ENCODE assay signal across 8 mouse cellular contexts in the genomic region with DNA sequence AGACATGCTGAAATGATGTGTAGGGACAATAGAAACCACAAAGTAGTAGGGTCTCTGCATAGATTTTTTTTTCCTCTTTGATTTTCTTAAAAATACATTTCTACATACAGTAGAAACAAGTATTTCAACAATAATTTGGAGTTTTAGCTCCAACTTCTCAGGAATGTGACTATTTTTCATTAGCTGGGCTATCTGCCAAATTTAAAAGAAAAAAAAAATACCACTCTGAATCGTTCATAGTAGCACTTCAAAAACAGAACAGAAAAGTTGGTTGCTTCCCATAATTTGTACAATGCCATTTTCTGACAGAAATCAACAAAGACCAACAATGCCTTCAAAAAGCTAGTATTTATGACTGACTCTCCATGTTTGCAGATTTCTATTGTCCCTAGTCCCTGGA. TPM values are rescaled to one million over a fixed set of nuclear protein-coding genes. Genes with fewer than 3 reads are reported as not detected.
DNase-seq lines count a peak whose midpoint lies in the region; ATAC-seq and TF ChIP-seq lines count a peak whose summit lies in the region.

No protein-coding gene starts in this region.

- no peak for ATAC-seq in embryonic facial prominence, embryonic 13.5 days (ENCODE audit: insufficient number of reproducible peaks, insufficient read depth, low FRiP score, low TSS enrichment, low read depth)
- no peak for ATAC-seq in intestine, embryonic 15.5 days
- no peak for ATAC-seq in frontal cortex, adult (ENCODE audit: low TSS enrichment)

- peaks cover 17% of the 10 kb centered on the region for H3K36me3 ChIP-seq in embryonic facial prominence, embryonic 13.5 days
- H3K36me3 ChIP-seq in intestine, embryonic 15.5 days: 0 out of 2 replicates have a peak, but pooled peaks cover 2% of the 10 kb centered on the region
- H3K36me3 ChIP-seq in myocyte (ENCODE audit: control insufficient read depth, insufficient read depth): peaks cover 41% of the 10 kb centered on the region

- no peaks in the 10 kb centered on the region for H3K9me3 ChIP-seq in embryonic facial prominence, embryonic 13.5 days
- H3K9me3 ChIP-seq in intestine, embryonic 15.5 days: no peaks in the 10 kb centered on the region

- peaks cover 83% of the 10 kb centered on the region for H3K79me2 ChIP-seq in myocyte (ENCODE audit: control insufficient read depth, insufficient read depth)

- TF ChIP-seq CTCF in layer of hippocampus, adult 2 months (conservative IDR thresholded peaks at IDR 0.05): no peak

- H3K4me1 ChIP-seq in embryonic facial prominence, embryonic 13.5 days: peaks cover 41% of the 10 kb centered on the region
- H3K4me1 ChIP-seq in intestine, embryonic 15.5 days (replicated peaks): peaks cover 18% of the 10 kb centered on the region

- DNase-seq in layer of hippocampus, adult 2 months (ENCODE audit: low spot score in 2 of 2): no peak
- no peak for DNase-seq in layer of hippocampus, postnatal 14 days (ENCODE audit: low spot score in 2 of 2)
- DNase-seq in ovary, postnatal 14 days (ENCODE audit: low spot score): no peak
- no peak for DNase-seq in ovary, postnatal 10 days (ENCODE audit: low spot score)

- TF ChIP-seq POLR2A in myocyte (IDR thresholded peaks at IDR 0.05; ENCODE audit: insufficient read length, low read depth): no peak

- peak overlapping the region; percentile 63 for H3K9ac ChIP-seq in embryonic facial prominence, embryonic 13.5 days
- H3K9ac ChIP-seq in intestine, embryonic 15.5 days: peak overlapping the region; percentile 26; the same call in 1 of the 2 replicates

- no peaks in the 10 kb centered on the region for H3K27me3 ChIP-seq in embryonic facial prominence, embryonic 13.5 days
- H3K27me3 ChIP-seq in intestine, embryonic 15.5 days (replicated peaks): no peaks in the 10 kb centered on the region
- no peaks in the 10 kb centered on the region for H3K27me3 ChIP-seq in myocyte (ENCODE audit: control insufficient read depth, insufficient read depth, insufficient read length)

- H3K27ac ChIP-seq in layer of hippocampus, adult 2 months: no peak overlapping the region
- H3K27ac ChIP-seq in embryonic facial prominence, embryonic 13.5 days: no peak overlapping the region; the same call in 1 of the 2 replicates
- 0 out of 2 replicates have a peak overlapping the region, but pooled peaks have one; percentile 45 for H3K27ac ChIP-seq in intestine, embryonic 15.5 days

- H3K4me2 ChIP-seq in embryonic facial prominence, embryonic 13.5 days: peak overlapping the region; percentile 84
- H3K4me2 ChIP-seq in intestine, embryonic 15.5 days (replicated peaks): peak overlapping the region; percentile 51
- peak overlapping the region; percentile 92 for H3K4me2 ChIP-seq in myocyte (ENCODE audit: low read depth)

- peak overlapping the region; percentile 83 for H3K4me3 ChIP-seq in layer of hippocampus, adult 2 months
- H3K4me3 ChIP-seq in embryonic facial prominence, embryonic 13.5 days: peak overlapping the region; percentile 90
- H3K4me3 ChIP-seq in intestine, embryonic 15.5 days (replicated peaks): peak overlapping the region; percentile 28
- peak overlapping the region; percentile 63 for H3K4me3 ChIP-seq in myocyte

- 8% methylated on average over 1 of the region's 1 CpGs for WGBS in embryonic facial prominence, embryonic 13.5 days
- WGBS in intestine, embryonic 15.5 days: 12% methylated on average over 1 of the region's 1 CpGs

- H3ac ChIP-seq in myocyte (ENCODE audit: control insufficient read depth, insufficient read length): no peak overlapping the region

TF ChIP-seq in myocyte, 11 proteins besides CTCF, POLR2A, EP300 and RAD21:
- TF ChIP-seq USF1 (IDR thresholded peaks at IDR 0.05; ENCODE audit: low read depth): no peak
- no peak for TF ChIP-seq MYOG (IDR thresholded peaks at IDR 0.05; ENCODE audit: control insufficient read depth in 1 of 3, insufficient read depth in 1 of 3, insufficient read length in 2 of 3, low read depth in 2 of 3)
- TF ChIP-seq REST (IDR thresholded peaks at IDR 0.05; ENCODE audit: insufficient read depth, insufficient read length): no peak
- no peak for TF ChIP-seq MAX (IDR thresholded peaks at IDR 0.05; ENCODE audit: low read depth)
- no peak for TF ChIP-seq CEBPB (IDR thresholded peaks at IDR 0.05; ENCODE audit: insufficient read depth, poor library complexity, severe bottlenecking)
- TF ChIP-seq TCF12 (IDR thresholded peaks at IDR 0.05; ENCODE audit: insufficient read depth, poor library complexity, severe bottlenecking): no peak
- TF ChIP-seq POLR2AphosphoS2 (IDR thresholded peaks at IDR 0.05; ENCODE audit: insufficient read length, low read depth): no peak
- TF ChIP-seq MYOD1 (IDR thresholded peaks at IDR 0.05; ENCODE audit: control insufficient read depth in 1 of 3, insufficient read length in 2 of 3, low read depth in 2 of 3): no peak

RNA-seq across cellular contexts. Expression of gene Purb, which starts 4.2 kb away (rescaled TPM):
- total RNA-seq in layer of hippocampus, adult 2 months (2021): 100 to 1,000 TPM; 234 to 240 TPM
- total RNA-seq in layer of hippocampus, postnatal 14 days (2021): 100 to 1,000 TPM; 258 to 283 TPM
- 26.9 and 28.6 TPM in 2 replicates for polyA plus RNA-seq in embryonic facial prominence, embryonic 13.5 days (2015; fragmentation: Nextera tagmentation; extraction: Ambion mirVana)
- 26.6 and 28.8 TPM in 2 replicates for polyA plus RNA-seq in intestine, embryonic 15.5 days (2015; fragmentation: Nextera tagmentation; extraction: Ambion mirVana)
- polyA plus RNA-seq in myocyte (2012; fragmentation: generic; extraction: Trizol): 33.2 TPM

RNA-seq across cellular contexts. Expression of gene H2afv, which starts 27.2 kb away (rescaled TPM):
- total RNA-seq in layer of hippocampus, adult 2 months (2021): 10 to 100 TPM; 43.6 to 47.3 TPM
- total RNA-seq in layer of hippocampus, postnatal 14 days (2021): 10 to 100 TPM; 39.7 to 40.2 TPM
- 656 and 746 TPM in 2 replicates for polyA plus RNA-seq in embryonic facial prominence, embryonic 13.5 days (2015; fragmentation: Nextera tagmentation; extraction: Ambion mirVana)
- 424 and 429 TPM in 2 replicates for polyA plus RNA-seq in intestine, embryonic 15.5 days (2015; fragmentation: Nextera tagmentation; extraction: Ambion mirVana)
- polyA plus RNA-seq in myocyte (2012; fragmentation: generic; extraction: Trizol): 175 TPM

RNA-seq across cellular contexts. Expression of gene Myo1g, which starts 49.3 kb away (rescaled TPM):
- under 1 TPM; 0.59 to 0.91 TPM for total RNA-seq in layer of hippocampus, adult 2 months (2021)
- under 1 TPM; 0.48 to 0.74 TPM for total RNA-seq in layer of hippocampus, postnatal 14 days (2021)
- 1.3 and 1.8 TPM in 2 replicates for polyA plus RNA-seq in embryonic facial prominence, embryonic 13.5 days (2015; fragmentation: Nextera tagmentation; extraction: Ambion mirVana)
- polyA plus RNA-seq in intestine, embryonic 15.5 days (2015; fragmentation: Nextera tagmentation; extraction: Ambion mirVana): 1.8 and 1.9 TPM in 2 replicates
- polyA plus RNA-seq in myocyte (2012; fragmentation: generic; extraction: Trizol): 0.04 TPM

RNA-seq across cellular contexts. Expression of gene Ppia, which starts 56.2 kb away (rescaled TPM):
- 1,000 to 10,000 TPM; 1,589 to 1,677 TPM for total RNA-seq in layer of hippocampus, adult 2 months (2021)
- total RNA-seq in layer of hippocampus, postnatal 14 days (2021): 1,000 to 10,000 TPM; 1,939 to 1,976 TPM
- polyA plus RNA-seq in embryonic facial prominence, embryonic 13.5 days (2015; fragmentation: Nextera tagmentation; extraction: Ambion mirVana): 5,258 and 5,388 TPM in 2 replicates
- 5,895 and 6,298 TPM in 2 replicates for polyA plus RNA-seq in intestine, embryonic 15.5 days (2015; fragmentation: Nextera tagmentation; extraction: Ambion mirVana)
- polyA plus RNA-seq in myocyte (2012; fragmentation: generic; extraction: Trizol): 3,065 TPM

Comparison
In these comparisons a context has a peak if more than half of its experiments do, and no peak if none do; other contexts are left out.
1. H3K4me3 ChIP-seq: peak in every context shown above with its lines; median percentile 90 in embryonic facial prominence, embryonic 13.5 days; 83 in layer of hippocampus, adult 2 months; 63 in myocyte; 28 in intestine, embryonic 15.5 days.